Mouse (Mus musculus): ENCODE data around the gene Flrt2.

The Flrt2 gene

DNA sequence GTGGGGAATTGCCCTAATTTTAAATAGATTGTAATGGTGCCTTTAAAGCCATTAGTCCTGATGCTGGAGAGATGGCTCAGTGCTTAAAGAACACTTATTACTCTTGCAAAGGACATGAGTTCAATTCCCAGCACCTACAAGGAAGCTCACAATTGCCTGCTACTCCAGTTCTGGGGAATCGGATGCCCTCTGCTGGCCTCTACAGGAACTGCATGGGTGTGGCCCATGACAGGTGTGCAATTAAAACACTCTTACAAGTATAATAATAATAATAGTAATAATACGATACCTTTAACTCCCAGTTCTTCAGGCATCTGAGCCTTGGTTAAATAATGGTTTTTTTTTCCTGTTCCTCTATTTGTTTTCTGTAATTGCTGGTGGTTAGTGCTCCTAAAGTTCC is 31.2 kb downstream of the Flrt2 start:
- no peak for DNase-seq (ENCODE audit: extremely low spot score, low read depth, low spot score)

DNA sequence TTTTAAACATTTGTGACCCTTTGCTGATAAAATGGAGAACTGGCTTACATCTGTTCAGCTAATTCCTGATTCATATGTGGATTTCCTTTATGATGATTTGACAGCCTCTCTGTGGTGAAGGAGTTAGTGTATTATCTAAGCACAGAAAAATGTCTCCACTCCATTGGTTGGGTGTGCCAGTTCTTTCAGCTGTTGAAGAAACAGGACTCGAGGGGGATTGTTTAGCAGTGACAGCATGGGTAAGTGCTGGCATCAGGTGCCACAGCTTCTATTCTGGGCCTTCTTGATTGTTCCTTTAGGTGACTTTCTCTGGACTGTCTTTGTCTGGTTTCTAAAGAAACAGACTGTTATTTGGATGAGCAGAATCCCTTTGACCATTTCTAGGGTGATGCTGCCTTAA is 42.0 kb downstream of the Flrt2 start:
- DNase-seq (ENCODE audit: extremely low spot score, low read depth, low spot score) = no peak

DNA sequence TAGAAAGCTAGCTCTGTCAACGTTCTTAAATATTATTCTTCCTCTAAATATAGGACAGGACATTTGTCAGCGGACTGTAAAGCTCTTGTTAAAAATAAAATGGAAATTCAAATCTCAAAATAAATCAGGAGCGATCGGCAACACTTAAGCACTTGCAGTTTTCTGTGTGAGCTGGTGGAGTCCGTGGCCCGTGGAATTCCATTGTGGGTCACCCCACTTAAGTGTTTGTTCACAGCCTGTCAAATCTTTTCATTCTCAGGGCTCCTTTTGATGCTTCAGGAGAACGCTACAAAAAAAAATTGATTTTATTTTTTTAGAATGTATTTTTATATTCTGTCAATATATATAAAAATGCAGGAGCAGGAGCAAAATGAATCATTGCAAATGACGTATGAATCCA is 45.5 kb downstream of the Flrt2 start:
- DNase-seq (ENCODE audit: extremely low spot score, low read depth, low spot score) = no peak

DNA sequence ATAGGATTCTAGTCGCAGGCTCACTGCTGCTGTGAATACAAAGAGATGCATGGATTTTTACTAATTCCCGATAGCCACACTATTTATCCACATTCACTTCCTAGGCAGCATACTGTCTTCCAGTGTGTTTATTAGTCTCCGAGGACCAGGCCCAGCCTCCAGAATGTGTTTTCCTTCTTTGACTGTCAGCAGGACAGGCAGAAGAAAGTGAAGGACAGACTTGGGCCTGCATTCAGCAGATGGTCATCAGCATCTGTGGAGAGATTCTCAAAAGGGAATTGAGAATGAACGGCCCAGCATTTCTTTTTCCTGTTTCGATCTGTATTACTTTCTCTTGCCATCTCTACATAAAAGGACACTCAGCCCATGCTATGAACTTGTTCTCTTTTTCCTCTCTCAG is 46.0 kb downstream of the Flrt2 start:
- no peak for DNase-seq (ENCODE audit: extremely low spot score, low read depth, low spot score)

DNA sequence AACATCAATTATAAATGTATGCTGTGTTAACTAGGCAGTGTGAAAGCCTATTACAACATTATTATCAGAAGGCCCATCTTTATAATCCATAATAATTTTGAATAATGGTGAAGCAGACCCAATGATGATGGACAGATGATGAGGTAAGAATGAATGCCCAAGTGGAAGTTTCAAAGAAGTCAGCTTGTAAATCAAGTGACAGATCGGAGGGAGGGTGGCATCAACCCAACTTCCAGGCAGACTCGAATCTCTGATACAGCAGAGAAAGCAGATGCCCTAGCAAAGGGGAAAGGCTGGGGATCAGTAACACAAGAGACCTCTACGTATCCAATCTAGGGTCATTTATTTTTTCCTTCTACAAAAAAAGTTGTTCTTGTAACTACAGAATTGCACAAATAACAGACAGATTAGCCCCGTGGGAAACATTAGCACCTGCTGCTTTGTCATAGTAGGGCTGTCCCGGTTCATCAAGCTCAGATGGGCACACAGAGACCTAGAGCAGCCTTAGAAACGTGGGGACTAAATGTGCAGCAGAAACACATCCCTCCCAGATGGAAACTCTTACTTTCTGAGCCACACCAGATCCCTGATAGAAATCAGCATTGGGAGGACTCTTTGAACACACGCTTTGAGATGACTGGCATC is 46.6 kb downstream of the Flrt2 start:
- DNase-seq (ENCODE audit: extremely low spot score, low read depth, low spot score) = no peak

DNA sequence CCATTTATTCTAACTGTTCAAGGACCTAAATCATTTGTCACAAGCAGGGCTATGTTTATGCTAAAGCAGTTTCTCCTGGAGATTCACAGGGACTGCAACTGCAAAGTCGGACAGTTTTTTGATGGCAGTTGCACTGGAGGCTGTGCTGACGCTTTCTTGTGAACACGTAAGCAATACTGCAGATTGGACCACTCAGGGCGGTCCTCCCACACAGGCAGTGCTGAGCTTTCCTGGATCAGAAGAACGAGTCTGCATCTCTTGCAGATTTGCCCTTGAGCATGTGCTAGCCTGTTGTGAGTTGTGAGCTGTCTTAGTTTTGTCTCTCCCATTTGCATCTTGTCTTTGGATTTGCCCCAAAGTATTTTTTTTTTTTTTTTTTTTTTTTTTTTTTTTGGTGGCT is 47.7 kb downstream of the Flrt2 start:
- no peak for DNase-seq (ENCODE audit: extremely low spot score, low read depth, low spot score)

DNA sequence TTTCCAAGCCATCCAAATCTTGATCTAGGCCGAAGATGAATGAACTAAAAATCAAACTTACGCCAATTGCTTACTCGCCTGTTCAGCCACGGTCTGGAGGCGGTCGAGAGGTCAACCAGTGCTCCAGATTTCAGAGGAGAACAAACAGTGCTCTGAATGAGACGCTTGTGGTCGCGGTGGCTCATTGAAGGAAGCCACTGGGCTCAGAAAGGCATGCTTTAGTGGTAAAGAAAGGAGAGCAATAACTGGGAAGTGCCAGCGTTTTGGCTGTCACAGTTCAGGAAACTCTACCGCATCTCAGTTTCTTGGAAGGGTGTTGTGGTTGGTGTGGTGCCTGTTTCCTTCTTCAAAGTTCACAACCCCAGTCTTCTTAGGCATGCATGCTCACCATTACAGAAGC is 49.3 kb downstream of the Flrt2 start:
- no peak for DNase-seq (ENCODE audit: extremely low spot score, low read depth, low spot score)

DNA sequence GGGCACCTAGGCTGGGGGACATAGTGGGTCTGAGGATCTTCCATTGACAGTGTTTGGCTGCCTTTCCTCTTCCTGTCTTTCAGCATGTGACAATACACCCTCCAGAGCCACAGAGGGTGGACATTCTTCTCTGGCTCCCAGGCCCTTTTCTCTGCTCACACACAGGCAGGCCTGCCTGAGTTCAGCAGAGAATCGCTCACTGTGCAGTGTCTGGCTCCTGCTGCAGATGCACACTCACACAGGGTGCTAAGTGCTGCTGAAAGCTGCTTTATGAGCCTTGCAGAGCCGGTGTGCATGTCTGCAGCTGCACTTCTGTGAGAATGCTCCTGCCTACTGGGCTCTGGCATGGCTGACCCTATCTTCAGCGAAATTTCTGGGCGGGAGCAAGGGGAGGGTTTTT is 52.3 kb downstream of the Flrt2 start:
- DNase-seq (ENCODE audit: extremely low spot score, low read depth, low spot score) = no peak

DNA sequence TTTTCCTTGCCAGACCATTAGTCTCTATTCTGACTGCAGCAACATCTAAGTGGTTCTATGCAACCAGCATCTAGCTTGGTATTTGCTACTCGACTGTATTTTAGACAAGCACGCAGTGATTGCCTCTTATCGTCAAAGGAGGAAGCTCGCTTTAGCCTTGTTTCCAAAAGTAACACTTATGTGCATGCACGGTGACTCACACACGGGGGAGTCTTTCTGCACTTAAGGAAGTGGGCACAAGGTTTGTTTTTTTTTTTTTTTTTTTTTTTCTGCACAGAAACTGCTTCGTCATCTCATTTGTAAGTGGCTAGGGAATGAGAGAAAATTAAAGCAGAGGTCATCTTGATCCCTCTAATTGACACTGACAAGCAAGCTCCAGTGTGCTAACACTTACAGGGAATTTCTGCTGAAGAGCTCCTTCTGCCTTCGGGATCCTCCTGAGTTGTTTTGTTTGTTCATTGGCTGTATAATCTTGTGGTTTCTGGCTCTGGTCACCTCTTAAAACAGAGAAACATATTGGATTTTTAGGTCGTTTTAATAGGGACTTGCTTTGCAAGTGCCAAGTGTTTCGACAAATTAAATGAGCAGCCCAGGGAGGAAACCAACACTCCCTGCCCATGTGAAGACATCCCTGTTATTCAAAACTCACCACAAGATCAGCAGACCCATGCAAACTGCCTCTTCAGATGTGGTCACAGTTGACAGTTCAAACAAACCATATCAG is 55.0 kb downstream of the Flrt2 start:
- no peak for DNase-seq (ENCODE audit: extremely low spot score, low read depth, low spot score)

DNA sequence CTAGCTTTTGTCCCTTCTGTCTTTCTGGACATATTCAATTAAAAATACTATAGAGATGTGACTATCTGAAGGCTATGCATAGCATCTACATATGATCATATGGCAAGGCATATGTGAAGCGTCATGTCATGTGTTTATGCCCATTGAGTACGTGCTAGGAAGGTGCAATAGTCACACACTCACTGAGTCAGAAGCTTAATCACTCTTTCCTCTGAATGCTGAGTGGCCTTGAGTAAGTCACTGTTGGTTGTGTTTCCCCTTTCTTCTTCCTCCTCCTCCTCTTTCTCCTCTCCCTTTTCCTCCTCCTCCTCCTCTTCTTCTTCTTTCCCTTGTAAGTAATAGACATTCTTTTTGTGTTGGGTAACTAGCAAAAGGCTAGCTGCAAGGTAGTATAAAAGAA is 56.7 kb downstream of the Flrt2 start:
- DNase-seq (ENCODE audit: extremely low spot score, low read depth, low spot score) = no peak

DNA sequence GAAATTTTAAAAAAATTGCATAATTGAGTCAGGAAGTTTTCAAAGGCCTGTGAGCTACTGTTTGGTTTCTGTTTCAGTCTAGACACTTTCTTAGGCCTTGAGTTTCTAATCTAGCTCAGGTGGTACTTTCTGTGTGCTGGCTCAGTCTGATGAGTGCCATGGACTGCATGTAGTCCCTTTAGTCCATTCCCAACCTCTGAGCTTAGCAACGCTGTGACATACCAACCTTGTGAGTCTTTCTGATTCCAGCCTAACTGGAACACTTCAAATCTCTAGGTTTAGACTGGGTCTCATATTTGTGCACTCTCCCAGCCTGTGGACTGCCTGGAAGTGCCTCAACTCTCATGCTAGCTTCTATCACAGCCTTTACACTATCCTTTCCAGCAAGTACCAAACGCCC is 57.2 kb downstream of the Flrt2 start:
- no peak for DNase-seq (ENCODE audit: extremely low spot score, low read depth, low spot score)

DNA sequence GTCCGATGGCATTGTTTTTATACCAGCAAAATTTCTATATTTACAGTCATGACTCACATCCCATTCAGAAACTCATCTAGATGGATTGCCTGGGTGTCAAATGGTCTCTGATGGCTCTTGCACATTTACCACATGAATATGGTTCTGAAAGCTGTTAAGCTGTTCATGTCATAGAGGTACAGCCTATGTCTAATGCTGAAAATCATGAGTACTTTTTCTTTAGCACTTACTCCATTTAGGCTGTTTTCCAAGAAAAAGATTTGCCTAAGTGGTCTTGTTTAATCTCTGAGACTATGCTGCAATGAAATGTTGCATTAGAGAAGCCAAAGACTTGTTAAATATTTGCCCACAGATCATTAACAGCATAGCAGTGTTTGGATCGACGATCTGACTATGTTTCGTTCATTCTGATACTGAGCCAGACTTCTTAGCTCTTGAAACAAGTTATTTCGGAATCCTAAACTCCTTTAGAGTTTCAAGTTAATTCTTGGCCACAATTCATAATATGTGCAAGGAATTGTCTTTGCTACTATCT is 67.3 kb downstream of the Flrt2 start:
- no peak for DNase-seq (ENCODE audit: extremely low spot score, low read depth, low spot score)

DNA sequence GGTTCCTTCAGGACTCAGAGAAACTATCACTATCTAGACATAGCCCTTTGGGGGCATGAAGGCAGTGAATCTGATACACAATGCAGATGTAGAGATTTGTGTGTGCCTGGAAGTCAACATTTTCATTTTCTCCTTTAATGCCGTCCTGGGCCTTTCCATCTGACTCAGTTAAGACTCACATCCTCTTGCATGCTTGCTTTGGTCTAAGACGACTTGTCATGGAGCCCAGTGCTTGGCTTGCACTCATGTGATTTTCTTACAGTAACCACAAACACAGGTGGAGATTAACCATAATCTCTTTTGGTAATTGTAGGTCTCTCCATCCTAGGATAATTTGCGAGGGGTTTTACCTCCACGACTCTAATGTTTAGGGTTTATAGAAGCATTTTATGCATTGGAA is 73.2 kb downstream of the Flrt2 start:
- no peak for DNase-seq (ENCODE audit: extremely low spot score, low read depth, low spot score)

DNA sequence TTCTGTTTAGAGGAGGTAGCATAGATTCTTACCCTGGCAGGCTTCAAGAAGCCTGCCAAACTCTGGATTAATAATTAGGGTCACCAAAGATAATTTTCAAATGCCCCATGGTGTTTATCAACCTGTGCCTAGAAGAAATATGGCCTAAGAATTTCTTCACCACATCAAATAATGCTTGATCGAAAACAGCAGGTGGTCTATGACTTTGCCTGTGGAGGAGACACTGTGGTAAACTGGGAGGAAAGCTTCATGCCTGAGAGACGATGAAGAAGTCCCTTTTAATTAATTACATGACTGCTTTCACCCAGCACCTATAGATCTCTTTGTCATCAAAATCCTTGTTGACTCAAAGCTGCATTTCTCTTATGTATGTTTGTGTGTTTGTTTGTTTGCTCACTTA is 77.0 kb downstream of the Flrt2 start:
- no peak for DNase-seq (ENCODE audit: extremely low spot score, low read depth, low spot score)

DNA sequence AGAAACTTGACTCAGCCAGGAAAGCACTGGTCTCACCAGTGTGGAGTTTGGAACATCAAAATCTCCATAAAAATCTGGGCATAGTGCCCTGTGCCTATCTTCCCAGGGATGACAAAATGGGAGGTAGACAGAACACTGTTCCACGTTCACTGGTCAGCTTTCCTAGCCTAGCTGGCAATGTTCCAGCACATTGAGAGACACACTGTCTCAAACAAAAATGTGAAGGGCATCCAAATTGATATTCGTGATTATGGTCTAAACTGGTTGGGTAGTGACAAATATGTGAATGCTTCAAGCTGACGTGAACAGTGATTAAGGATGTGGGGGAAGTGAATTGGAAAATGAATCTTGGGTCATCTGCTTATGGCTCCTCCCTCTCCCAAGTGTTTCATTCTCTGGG is 78.2 kb downstream of the Flrt2 start:
- DNase-seq (ENCODE audit: extremely low spot score, low read depth, low spot score) = no peak

DNA sequence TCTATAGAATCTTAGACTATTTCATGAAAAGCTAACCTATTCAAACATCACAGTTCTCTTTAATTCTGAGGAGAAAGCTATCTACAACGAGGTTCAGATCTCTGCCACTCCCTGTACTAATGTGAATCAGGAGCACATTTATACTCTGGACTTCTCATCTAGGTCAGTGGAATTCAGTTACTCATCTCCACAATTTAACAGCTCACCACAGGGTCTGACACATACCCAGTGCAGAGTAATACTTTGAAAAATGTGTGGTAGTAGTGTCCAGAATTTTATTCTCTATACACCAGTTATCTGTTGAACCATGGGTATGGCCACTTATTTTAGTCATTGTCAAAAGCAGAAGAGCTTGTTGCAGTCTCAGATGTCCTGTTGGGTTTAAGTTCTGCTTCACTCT is 98.1 kb downstream of the Flrt2 start:
- no peak for DNase-seq (ENCODE audit: extremely low spot score, low read depth, low spot score)

DNA sequence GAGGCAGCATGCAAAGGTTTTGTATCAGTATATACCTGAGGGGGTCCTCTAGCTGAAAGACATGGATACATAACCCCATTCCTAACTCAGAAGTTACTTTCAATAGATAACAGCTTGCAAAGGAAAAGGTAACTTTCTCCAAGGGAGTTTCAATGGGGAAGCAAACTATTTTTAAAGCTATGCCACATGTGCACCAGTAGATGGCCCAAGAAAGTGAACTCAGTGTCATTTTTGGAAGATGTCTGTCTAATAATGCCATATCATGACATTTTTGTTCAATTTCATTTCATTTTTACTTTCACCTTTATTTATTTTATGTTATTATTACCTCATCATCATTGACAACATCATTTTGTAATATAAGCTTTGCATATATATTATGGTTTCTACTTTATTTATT is 124.6 kb downstream of the Flrt2 start:
- DNase-seq (ENCODE audit: extremely low spot score, low read depth, low spot score) = no peak
